16 mouse cellular contexts compared by ENCODE assay signal in genomic region chr9:89940428-89940827, GRCm38 (mm10). TPM values are rescaled to one million over a fixed set of nuclear protein-coding genes. Genes with fewer than 3 reads are reported as not detected.
DNase-seq lines count a peak whose midpoint lies in the region; ATAC-seq and TF ChIP-seq lines count a peak whose summit lies in the region.
"Had no signal": no experiment of that assay in that cellular context is flagged by ENCODE, and none has a peak within 500 bp of the region (broad histone marks: within the 10 kb centered on the region; RNA-seq: fewer than 3 reads in every experiment).

No protein-coding gene starts in this region.

- no peaks in the 10 kb centered on the region for H3K4me1 ChIP-seq in bone marrow macrophage, adult 2 months (ENCODE audit: control insufficient read depth, insufficient read depth, low read length)
- H3K4me1 ChIP-seq: hindbrain, embryonic 10.5 days; midbrain, embryonic 13.5 days had no signal

- TF ChIP-seq POLR2A in bone marrow macrophage, adult 2 months (IDR thresholded peaks at IDR 0.05; ENCODE audit: borderline replicate concordance, low read depth, low read length) = no peak

- no peak overlapping the region for H3K4me3 ChIP-seq in bone marrow macrophage, adult 2 months (ENCODE audit: insufficient read depth, low read length)
- H3K4me3 ChIP-seq: hindbrain, embryonic 10.5 days; midbrain, embryonic 13.5 days; myocyte had no signal

- H3K27ac ChIP-seq in bone marrow macrophage, adult 2 months (ENCODE audit: insufficient read depth, low read depth, low read length) = no peak overlapping the region
- H3K27ac ChIP-seq: hindbrain, embryonic 10.5 days; midbrain, embryonic 13.5 days had no signal

- peak; percentile 35; the same call in 1 of the 2 replicates for TF ChIP-seq CTCF in bone marrow macrophage, adult 2 months (IDR thresholded peaks at IDR 0.05; ENCODE audit: low read depth, low read length)

- ATAC-seq in CD4-positive, CD25-positive, alpha-beta regulatory T cell, adult 4 months = no peak
- ATAC-seq in activated CD4-positive, CD25-positive, alpha-beta regulatory T cell, adult 4 months = no peak
- ATAC-seq: midbrain, embryonic 13.5 days had no signal

- DNase-seq in CD4-positive, CD25-positive, alpha-beta regulatory T cell, adult 2 months (ENCODE audit: low read depth, low spot score) = peak; percentile 3
- peak; percentile 5 for DNase-seq in layer of hippocampus, adult 9-11 months
- DNase-seq in layer of hippocampus, adult 18-20 months (ENCODE audit: low spot score in 2 of 2) = no peak
- peak; percentile 14 for DNase-seq in A20 (ENCODE audit: low read depth, low spot score)
- no peak for DNase-seq in ovary, postnatal 10 days (ENCODE audit: low spot score)
- DNase-seq: cerebellum, postnatal 36 days; gastrocnemius, postnatal 36 days; right cerebral cortex, adult 18-20 months had no signal

RNA-seq across cellular contexts. Expression of gene Rasgrf1, which starts 30.7 kb away (rescaled TPM):
- under 1 TPM; 0.28 to 0.95 TPM for polyA plus RNA-seq in CD4-positive, CD25-positive, alpha-beta regulatory T cell, adult 4 months (2017; shearing (Covaris generic))
- 100 to 1,000 TPM; 523 to 556 TPM for total RNA-seq in layer of hippocampus, adult 18-20 months (2021)
- 0.51 and 0.58 TPM in 2 replicates for polyA plus RNA-seq in bone marrow macrophage, adult 2 months (2012; ENCODE audit: insufficient read depth, insufficient read length, missing spikeins)
- polyA plus RNA-seq in activated CD4-positive, CD25-positive, alpha-beta regulatory T cell, adult 4 months (2017; shearing (Covaris generic)) = not detected
- total RNA-seq: gastrocnemius, postnatal 36 days; MEL had no signal
- polyA plus RNA-seq: embryonic facial prominence, embryonic 11.5 days; myocyte had no signal

Comparison
In these comparisons a context has a peak if more than half of its experiments do, and no peak if none do; other contexts are left out.
1. DNase-seq: peak in CD4-positive, CD25-positive, alpha-beta regulatory T cell, adult 2 months (single experiment), layer of hippocampus, adult 9-11 months (single experiment) and A20 (single experiment); none in layer of hippocampus, adult 18-20 months (0 of 2) and ovary, postnatal 10 days (single experiment).